Mouse (Mus musculus) bone marrow, adult 2 months (tissue): ENCODE measurements around the gene Atp8b3.

Source experiments
- CTCF ChIP-seq: fragments of 200-500 bp; IDR thresholded peaks from 2 replicates; pipeline ENCODE4 v1.5.1; 2011; ENCODE audit warnings: low read length, control low read depth; ENCODE audit not compliant: control insufficient read depth, insufficient read depth
- POLR2A ChIP-seq: fragments of 200-500 bp; IDR thresholded peaks from 2 replicates; pipeline ENCODE4 v1.6.1; 2011; ENCODE audit warnings: low read depth, mild to moderate bottlenecking, control low read depth, low read length, borderline replicate concordance; ENCODE audit not compliant: control insufficient read depth

GRCm38 (mm10) chr10:80510273-80510660, 28.7 kb downstream of the Atp8b3 start:
- TF ChIP-seq CTCF (no peak), POLR2A (no peak)
